In the genomic region with DNA sequence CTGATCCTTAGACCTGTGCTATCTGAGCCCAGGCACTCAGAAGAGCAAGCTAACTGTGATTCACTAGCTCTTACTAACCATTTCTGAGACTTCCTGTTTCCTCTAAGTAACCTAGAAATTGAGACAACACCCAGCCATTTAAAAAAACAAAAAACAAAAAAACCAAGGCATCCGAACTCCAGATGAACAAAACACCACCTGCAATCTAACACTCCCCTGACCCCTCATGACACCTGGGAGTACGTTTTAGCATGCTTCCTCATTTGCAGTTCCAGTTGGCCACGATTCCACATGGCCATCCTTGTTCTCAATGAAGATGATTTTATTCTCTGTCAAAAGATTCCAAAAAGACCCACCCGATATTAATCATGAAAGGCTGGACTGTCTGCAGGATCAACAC, we compare ENCODE assay signal across 14 mouse cellular contexts. TPM values are rescaled to one million over a fixed set of nuclear protein-coding genes. Genes with fewer than 3 reads are reported as not detected.
DNase-seq lines count a peak whose midpoint lies in the region; ATAC-seq lines count a peak whose summit lies in the region.
"Had no signal": no experiment of that assay in that cellular context is flagged by ENCODE, and none has a peak within 500 bp of the region (broad histone marks: within the 10 kb centered on the region; RNA-seq: fewer than 3 reads in every experiment).

No protein-coding gene starts in this region.

- H3K9ac ChIP-seq in hindbrain, embryonic 16.5 days (ENCODE audit: low read depth, low read length), result no peak overlapping the region
- H3K9ac ChIP-seq: embryonic facial prominence, embryonic 12.5 days; kidney, embryonic 15.5 days; liver, embryonic 14.5 days; neural tube, embryonic 12.5 days had no signal

- no peak overlapping the region for H3K4me2 ChIP-seq in hindbrain, embryonic 16.5 days (ENCODE audit: low read length)
- H3K4me2 ChIP-seq: embryonic facial prominence, embryonic 12.5 days; kidney, embryonic 15.5 days; neural tube, embryonic 12.5 days had no signal

- H3K27ac ChIP-seq in hindbrain, embryonic 10.5 days, result peak overlapping the region; percentile 68; the same call in 1 of the 2 replicates
- no peak overlapping the region for H3K27ac ChIP-seq in hindbrain, embryonic 16.5 days (ENCODE audit: low read depth, low read length)
- H3K27ac ChIP-seq: embryonic facial prominence, embryonic 12.5 days; kidney, embryonic 15.5 days; liver, embryonic 14.5 days; neural tube, embryonic 12.5 days had no signal

- H3K9me3 ChIP-seq in hindbrain, embryonic 10.5 days, result peaks cover 5% of the 10 kb centered on the region; the same call in 1 of the 2 replicates
- no peaks in the 10 kb centered on the region for H3K9me3 ChIP-seq in hindbrain, embryonic 16.5 days (ENCODE audit: control insufficient read depth, low read length)
- H3K9me3 ChIP-seq: embryonic facial prominence, embryonic 12.5 days; kidney, embryonic 15.5 days; neural tube, embryonic 12.5 days had no signal

- 57% methylated on average over 4 of the region's 4 CpGs for WGBS in hindbrain, embryonic 10.5 days
- WGBS in hindbrain, embryonic 16.5 days, result 67% methylated on average over 4 of the region's 4 CpGs

- no peaks in the 10 kb centered on the region for H3K36me3 ChIP-seq in hindbrain, embryonic 10.5 days
- no peaks in the 10 kb centered on the region for H3K36me3 ChIP-seq in hindbrain, embryonic 16.5 days (ENCODE audit: control insufficient read depth, insufficient read depth, low read length)
- H3K36me3 ChIP-seq: embryonic facial prominence, embryonic 12.5 days; kidney, embryonic 15.5 days; neural tube, embryonic 12.5 days had no signal

- DNase-seq in hindbrain, embryonic 10.5 days (ENCODE audit: low spot score), result no peak
- peak; percentile 64 for DNase-seq in thymus, postnatal 0 days (ENCODE audit: low spot score)
- no peak for DNase-seq in thymus, postnatal 25 days
- DNase-seq in ovary, postnatal 36 days (ENCODE audit: low spot score), result no peak
- no peak for DNase-seq in right cerebral cortex, postnatal 14 days
- no peak for DNase-seq in left cerebral cortex, postnatal 36 days (ENCODE audit: low spot score in 2 of 2)
- DNase-seq: layer of hippocampus, postnatal 36 days had no signal

- intact Hi-C loops in left cerebral cortex, postnatal 36 days (cut with DNase I), result no loop called here

- peaks cover 20% of the 10 kb centered on the region for H3K4me1 ChIP-seq in hindbrain, embryonic 10.5 days (replicated peaks)
- H3K4me1 ChIP-seq in hindbrain, embryonic 16.5 days (ENCODE audit: control insufficient read depth, insufficient read depth, low read depth, low read length), result no peaks in the 10 kb centered on the region
- H3K4me1 ChIP-seq: embryonic facial prominence, embryonic 12.5 days; kidney, embryonic 15.5 days; neural tube, embryonic 12.5 days had no signal

- no peak for ATAC-seq in hindbrain, embryonic 16.5 days
- ATAC-seq in inflammation-experienced regulatory T-cells, adult 6 months, result peak; percentile 45
- ATAC-seq: midbrain, embryonic 16.5 days had no signal

- H3K27me3 ChIP-seq in hindbrain, embryonic 10.5 days (ENCODE audit: insufficient read depth, poor library complexity, severe bottlenecking), result no peaks in the 10 kb centered on the region; the same call in 1 of the 2 replicates
- no peaks in the 10 kb centered on the region for H3K27me3 ChIP-seq in hindbrain, embryonic 16.5 days (replicated peaks; ENCODE audit: control insufficient read depth, insufficient read depth, low read length)
- H3K27me3 ChIP-seq: embryonic facial prominence, embryonic 12.5 days; kidney, embryonic 15.5 days; neural tube, embryonic 12.5 days had no signal

- no peak overlapping the region for H3K4me3 ChIP-seq in hindbrain, embryonic 10.5 days
- H3K4me3 ChIP-seq in hindbrain, embryonic 16.5 days (ENCODE audit: low read length), result no peak overlapping the region
- H3K4me3 ChIP-seq: embryonic facial prominence, embryonic 12.5 days; kidney, embryonic 15.5 days; neural tube, embryonic 12.5 days had no signal

RNA-seq across cellular contexts. Expression of a gene that starts 13.0 kb away (rescaled TPM):
- 0.52 and 0.57 TPM in 2 replicates for polyA plus RNA-seq in hindbrain, embryonic 10.5 days (2016; fragmentation: Nextera tagmentation; extraction: Ambion mirVana)
- polyA plus RNA-seq in hindbrain, embryonic 16.5 days (2015; fragmentation: Nextera tagmentation; extraction: Ambion mirVana), result 0.55 and 0.64 TPM in 2 replicates
- 47.7 and 56.7 TPM in 2 replicates for polyA plus RNA-seq in thymus, postnatal 0 days (2015; fragmentation: Nextera tagmentation; extraction: Ambion mirVana)
- 100 to 1,000 TPM; 257 to 323 (median 288) TPM for polyA plus RNA-seq in inflammation-experienced regulatory T-cells, adult 6 months (2017; shearing (Covaris generic))
- total RNA-seq in left cerebral cortex, postnatal 36 days (2021), result 1 to 10 TPM; 2.5 to 4.1 TPM

Comparison
In these comparisons a context has a peak if more than half of its experiments do, and no peak if none do; other contexts are left out.
1. RNA of a gene that starts 13.0 kb away (polyA plus RNA-seq): 257 to 323 TPM in inflammation-experienced regulatory T-cells, adult 6 months and 47.7 to 56.7 TPM in thymus, postnatal 0 days; 0.55 to 0.64 TPM in hindbrain, embryonic 16.5 days and 0.52 to 0.57 TPM in hindbrain, embryonic 10.5 days; every median in the first group is over 10 times any median in the second.